Mouse (Mus musculus) G1E-ER4 (cell line): Measurements from ENCODE around the gene Slc51a. TPM values are rescaled to one million over a fixed set of nuclear protein-coding genes. Genes with fewer than 3 reads are reported as not detected.

Experiments used
- GATA1 ChIP-seq: IDR thresholded peaks from one replicate; pipeline ENCODE4 v1.8.0; 2012; ENCODE audit warnings: low read length, inconsistent platforms
- polyA plus RNA-seq: library from polyadenylated mRNA; stranded (reverse); fragments of >175 nt; gene quantifications from 2 replicates; pipeline ENCODE4 v1.2.3, GENCODE M21; 2012

The Slc51a gene
- polyA plus RNA-seq, 1 experiment, result 0.04 TPM

GRCm38 (mm10) chr16:32512921-32513320 is 25.2 kb upstream of the Slc51a start:
- TF ChIP-seq GATA1, result no peak

GRCm38 (mm10) chr16:32511827-32512490 is 24.3 kb upstream of the Slc51a start:
- no peak for TF ChIP-seq GATA1

- no peak for TF ChIP-seq GATA1
Observed at GRCm38 (mm10) chr16:32511338-32511734, 23.7 kb upstream of the Slc51a start.

- no peak for TF ChIP-seq GATA1
Observed at GRCm38 (mm10) chr16:32510399-32511337, 23.0 kb upstream of the Slc51a start.

- peak; percentile 99 for TF ChIP-seq GATA1
Observed at GRCm38 (mm10) chr16:32509066-32509942, 21.6 kb upstream of the Slc51a start.

- TF ChIP-seq GATA1, result no peak
Observed at GRCm38 (mm10) chr16:32508506-32509065, 20.9 kb upstream of the Slc51a start.

- TF ChIP-seq GATA1, result no peak
Observed at GRCm38 (mm10) chr16:32508035-32508434, 20.4 kb upstream of the Slc51a start.

- no peak for TF ChIP-seq GATA1
Observed at GRCm38 (mm10) chr16:32507407-32507806, 19.7 kb upstream of the Slc51a start.

- TF ChIP-seq GATA1, result no peak
Observed at GRCm38 (mm10) chr16:32506868-32507267, 19.2 kb upstream of the Slc51a start.

- no peak for TF ChIP-seq GATA1
Observed at GRCm38 (mm10) chr16:32506298-32506697, 18.6 kb upstream of the Slc51a start.

GRCm38 (mm10) chr16:32503633-32504032 is 16.0 kb upstream of the Slc51a start:
- TF ChIP-seq GATA1, result no peak

- TF ChIP-seq GATA1, result no peak
Observed at GRCm38 (mm10) chr16:32502621-32503335, 15.1 kb upstream of the Slc51a start.

- TF ChIP-seq GATA1, result no peak
Observed at GRCm38 (mm10) chr16:32501459-32501858, 13.8 kb upstream of the Slc51a start.

GRCm38 (mm10) chr16:32499430-32500037 is 11.9 kb upstream of the Slc51a start:
- TF ChIP-seq GATA1, result no peak
